Mouse (Mus musculus) A20 (cell line): ENCODE measurements around the gene Fry.

Source experiments
- DNase-seq: peaks from one replicate; pipeline ENCODE4 v3.0.0-alpha.2; 2011; ENCODE audit warnings: low read depth, low spot score

Fry gene

GRCm38 (mm10) chr5:150268261-150268660, 149.8 kb downstream of the Fry start:
- peak; percentile 38 for DNase-seq

GRCm38 (mm10) chr5:150270468-150270867, 152.0 kb downstream of the Fry start:
- no peak for DNase-seq

GRCm38 (mm10) chr5:150272173-150272572, 153.7 kb downstream of the Fry start:
- DNase-seq = no peak

GRCm38 (mm10) chr5:150275314-150275713, 156.9 kb downstream of the Fry start:
- no peak for DNase-seq

GRCm38 (mm10) chr5:150276611-150277010, 158.2 kb downstream of the Fry start:
- no peak for DNase-seq

- DNase-seq = no peak
Measured at GRCm38 (mm10) chr5:150279387-150279786, 160.9 kb downstream of the Fry start.

GRCm38 (mm10) chr5:150281084-150281483, 162.6 kb downstream of the Fry start:
- no peak for DNase-seq

GRCm38 (mm10) chr5:150282091-150282490, 163.6 kb downstream of the Fry start:
- no peak for DNase-seq

GRCm38 (mm10) chr5:150287949-150288348, 169.5 kb downstream of the Fry start:
- no peak for DNase-seq

GRCm38 (mm10) chr5:150289611-150290010, 171.2 kb downstream of the Fry start:
- peak; percentile 9 for DNase-seq

GRCm38 (mm10) chr5:150290494-150291199, 172.2 kb downstream of the Fry start:
- DNase-seq = no peak

- no peak for DNase-seq
Measured at GRCm38 (mm10) chr5:150291216-150291615, 172.8 kb downstream of the Fry start.

- no peak for DNase-seq
Measured at GRCm38 (mm10) chr5:150292186-150292585, 173.7 kb downstream of the Fry start.

- DNase-seq = no peak
Measured at GRCm38 (mm10) chr5:150294306-150294705, 175.9 kb downstream of the Fry start.

GRCm38 (mm10) chr5:150295096-150295495, 176.7 kb downstream of the Fry start:
- no peak for DNase-seq

GRCm38 (mm10) chr5:150298969-150299368, 180.5 kb downstream of the Fry start:
- DNase-seq = no peak

- DNase-seq = no peak
Measured at GRCm38 (mm10) chr5:150302123-150302522, 183.7 kb downstream of the Fry start.

GRCm38 (mm10) chr5:150302996-150303395, 184.6 kb downstream of the Fry start:
- no peak for DNase-seq

GRCm38 (mm10) chr5:150306497-150306896, 188.1 kb downstream of the Fry start:
- peak; percentile 79 for DNase-seq

- DNase-seq = no peak
Measured at GRCm38 (mm10) chr5:150313229-150313628, 194.8 kb downstream of the Fry start.

- DNase-seq = no peak
Measured at GRCm38 (mm10) chr5:150314582-150314981, 196.1 kb downstream of the Fry start.

- DNase-seq = no peak
Measured at GRCm38 (mm10) chr5:150325411-150325810, 207.0 kb downstream of the Fry start.

- DNase-seq = no peak
Measured at GRCm38 (mm10) chr5:150328686-150329085, 210.2 kb downstream of the Fry start.

GRCm38 (mm10) chr5:150331821-150332220, 213.4 kb downstream of the Fry start:
- no peak for DNase-seq
